In genomic region chr17:67346921-67347320, GRCm38 (mm10) we compare ENCODE assay signal across 16 mouse cellular contexts. TPM values are rescaled to one million over a fixed set of nuclear protein-coding genes. Genes with fewer than 3 reads are reported as not detected.
DNase-seq lines count a peak whose midpoint lies in the region; ATAC-seq and TF ChIP-seq lines count a peak whose summit lies in the region.
"Had no signal": no experiment of that assay in that cellular context is flagged by ENCODE, and none has a peak within 500 bp of the region (broad histone marks: within the 10 kb centered on the region; RNA-seq: fewer than 3 reads in every experiment).

No protein-coding gene starts in this region.

- H3K27ac ChIP-seq in heart, adult 2 months = peak overlapping the region; percentile 64
- no peak overlapping the region for H3K27ac ChIP-seq in heart, embryonic 10.5 days
- H3K27ac ChIP-seq: embryonic facial prominence, embryonic 10.5 days; forebrain, embryonic 10.5 days; hindbrain, embryonic 15.5 days; lung, embryonic 15.5 days; stomach, embryonic 15.5 days had no signal

- H3K9ac ChIP-seq in heart, adult 2 months (ENCODE audit: low read depth, low read length) = no peak overlapping the region
- H3K9ac ChIP-seq: hindbrain, embryonic 15.5 days; lung, embryonic 15.5 days; stomach, embryonic 15.5 days had no signal

- no peak overlapping the region; the same call in 1 of the 2 replicates for H3K4me3 ChIP-seq in heart, adult 2 months
- no peak overlapping the region for H3K4me3 ChIP-seq in heart, embryonic 10.5 days
- H3K4me3 ChIP-seq: embryonic facial prominence, embryonic 10.5 days; forebrain, embryonic 10.5 days; hindbrain, embryonic 15.5 days; lung, embryonic 15.5 days; stomach, embryonic 15.5 days had no signal

- no peaks in the 10 kb centered on the region for H3K27me3 ChIP-seq in heart, adult 2 months (ENCODE audit: control insufficient read depth, insufficient read depth, low read length)
- H3K27me3 ChIP-seq in heart, embryonic 10.5 days (ENCODE audit: insufficient read depth, poor library complexity, severe bottlenecking) = peaks cover 2% of the 10 kb centered on the region; the same call in 1 of the 2 replicates
- H3K27me3 ChIP-seq: hindbrain, embryonic 15.5 days; Patski; stomach, embryonic 15.5 days had no signal

- 49% methylated on average over 10 of the region's 10 CpGs for WGBS in heart, adult 2 months
- 76% methylated on average over 10 of the region's 10 CpGs for WGBS in heart, embryonic 10.5 days

- no peak for TF ChIP-seq CTCF in heart, adult 2 months (IDR thresholded peaks at IDR 0.05)

- peaks cover 9% of the 10 kb centered on the region for H3K79me2 ChIP-seq in heart, adult 2 months (replicated peaks; ENCODE audit: control insufficient read depth, insufficient read depth, low read length)

- peaks cover 24% of the 10 kb centered on the region for H3K36me3 ChIP-seq in heart, adult 2 months (ENCODE audit: control insufficient read depth, insufficient read depth, low read length)
- no peaks in the 10 kb centered on the region for H3K36me3 ChIP-seq in heart, embryonic 10.5 days
- H3K36me3 ChIP-seq: embryonic facial prominence, embryonic 10.5 days; forebrain, embryonic 10.5 days; hindbrain, embryonic 15.5 days; lung, embryonic 15.5 days; stomach, embryonic 15.5 days had no signal

- TF ChIP-seq POLR2A in heart, adult 2 months (IDR thresholded peaks at IDR 0.05; ENCODE audit: insufficient read depth, low read depth, low read length) = peak; percentile 46

- DNase-seq in heart, adult 2 months = peak; percentile 45 to 47
- no peak for DNase-seq in heart, embryonic 10.5 days (ENCODE audit: low spot score)
- peak; percentile 20 for DNase-seq in heart, postnatal 14 days
- DNase-seq in kidney, postnatal 4 days = peak; percentile 36 to 53
- no peak for DNase-seq in cerebellum, adult 18-20 months
- DNase-seq in layer of hippocampus, adult 11-12 months (ENCODE audit: low spot score) = no peak
- DNase-seq: cerebellum, adult 9-11 months had no signal

- ATAC-seq in common myeloid progenitor, adult 5-6 weeks (replicated peaks; ENCODE audit: low read depth, poor library complexity, severe bottlenecking) = 0 out of 2 replicates have a peak, but pooled peaks have one; percentile 36
- no peak for ATAC-seq in erythroblast, adult 5-6 weeks (replicated peaks; ENCODE audit: low FRiP score, poor library complexity, severe bottlenecking)
- ATAC-seq: Patski had no signal

- TF ChIP-seq EP300 in heart, adult 2 months (IDR thresholded peaks at IDR 0.05; ENCODE audit: insufficient read depth, low read depth, low read length) = peak; percentile 80

- H3K4me1 ChIP-seq in heart, adult 2 months (ENCODE audit: control insufficient read depth, insufficient read depth, low read length) = peaks cover 34% of the 10 kb centered on the region
- peaks cover 4% of the 10 kb centered on the region; the same call in 1 of the 2 replicates for H3K4me1 ChIP-seq in heart, embryonic 10.5 days
- H3K4me1 ChIP-seq: hindbrain, embryonic 15.5 days; stomach, embryonic 15.5 days had no signal

- H3K9me3 ChIP-seq in heart, embryonic 10.5 days = no peaks in the 10 kb centered on the region
- H3K9me3 ChIP-seq: embryonic facial prominence, embryonic 10.5 days; forebrain, embryonic 10.5 days; hindbrain, embryonic 15.5 days; lung, embryonic 15.5 days; stomach, embryonic 15.5 days had no signal

- intact Hi-C loops in heart, adult 2 months (cut with DNase I) = no loop called here
- intact Hi-C loops in heart, postnatal 14 days (cut with DNase I) = no loop called here

RNA-seq across cellular contexts. Expression of gene Ptprm, which starts 7.3 kb away (rescaled TPM):
- total RNA-seq in heart, adult 2 months (2021) = 10 to 100 TPM; 78.9 to 88.5 TPM
- 34.6 and 46.9 TPM in 2 replicates for polyA plus RNA-seq in heart, adult 2 months (2012; rRNA removed)
- polyA plus RNA-seq in heart, embryonic 10.5 days (2016; fragmentation: Nextera tagmentation; extraction: Ambion mirVana) = 12.6 and 13.6 TPM in 2 replicates
- 0.14 TPM in 1 of 2 replicates, not detected in the other for total RNA-seq in common myeloid progenitor, adult 5-6 weeks (2017)
- total RNA-seq in heart, postnatal 14 days (2021) = 100 to 1,000 TPM; 100 to 104 TPM
- 0.19 and 0.42 TPM in 2 replicates for total RNA-seq in erythroblast, adult 5-6 weeks (2015; ENCODE audit: low replicate concordance)
- 0.60 and 0.84 TPM in 2 replicates for total RNA-seq in erythroblast, adult 5-6 weeks (2017; ENCODE audit: low replicate concordance)
- total RNA-seq: neutrophil, adult 5-6 weeks had no signal

Comparison
In these comparisons a context has a peak if more than half of its experiments do, and no peak if none do; other contexts are left out.
1. DNase-seq: peak in heart, adult 2 months (2 of 2), heart, postnatal 14 days (2 of 2) and kidney, postnatal 4 days (2 of 2); none in heart, embryonic 10.5 days (single experiment), cerebellum, adult 18-20 months (0 of 2) and layer of hippocampus, adult 11-12 months (single experiment).
2. RNA of gene Ptprm, which starts 7.3 kb away (total RNA-seq): 100 to 104 TPM in heart, postnatal 14 days and 78.9 to 88.5 TPM in heart, adult 2 months; 0.19 to 0.84 TPM in erythroblast, adult 5-6 weeks and 0.14 TPM in common myeloid progenitor, adult 5-6 weeks; every median in the first group is over 10 times any median in the second.